Comparison of ENCODE assay signal across 8 mouse cellular contexts in the genomic region with DNA sequence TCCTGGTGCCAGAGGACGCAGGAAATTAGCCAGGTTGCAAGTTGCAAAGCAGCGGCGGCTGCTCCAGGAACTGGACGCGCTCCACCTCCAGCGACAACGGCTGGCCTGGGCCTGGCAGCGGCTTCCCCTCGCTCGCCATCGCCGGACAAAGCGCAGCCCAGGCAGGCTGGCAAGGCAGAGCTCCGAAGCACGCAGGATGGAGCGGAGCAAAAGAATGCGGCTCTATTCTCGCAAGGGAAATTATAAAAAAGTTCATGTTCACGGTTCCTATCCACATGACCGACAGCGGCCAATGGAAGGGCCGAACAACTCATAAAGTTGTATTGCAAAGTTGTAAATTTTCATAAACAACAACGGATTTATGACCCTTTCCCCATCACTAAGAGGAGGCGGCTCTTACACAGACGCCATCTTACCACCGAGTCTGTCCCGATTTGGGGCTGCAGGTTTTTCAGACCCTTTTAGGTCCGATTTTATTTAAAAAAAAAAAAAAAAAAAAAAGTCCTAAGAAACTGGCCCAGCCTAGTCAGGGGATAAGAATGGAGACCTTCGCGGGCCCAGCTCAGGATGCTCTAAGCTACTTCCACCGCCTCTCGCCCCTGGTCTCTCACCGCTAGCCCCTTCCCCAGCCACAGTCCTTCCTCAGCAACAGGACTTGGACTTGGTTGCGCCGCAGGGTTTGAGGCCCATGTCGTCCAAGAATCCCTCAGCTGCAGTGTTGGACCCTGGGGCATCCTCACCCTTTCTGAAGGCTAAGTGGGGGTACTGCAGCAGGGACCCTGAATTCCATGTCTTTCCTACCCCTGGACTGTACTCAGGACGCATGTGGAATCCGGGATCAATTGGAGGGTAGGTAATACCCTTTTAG. TPM values are rescaled to one million over a fixed set of nuclear protein-coding genes. Genes with fewer than 3 reads are reported as not detected.
DNase-seq lines count a peak whose midpoint lies in the region; ATAC-seq and TF ChIP-seq lines count a peak whose summit lies in the region.

Gene Hoxa3, minus strand, starts transcription at position 218 of the 868 bp plus-strand sequence.
Gene Gm28308, minus strand, starts transcription at position 221 of the 868 bp plus-strand sequence.

- peaks cover 44% of the 10 kb centered on the region for H3K79me2 ChIP-seq in myocyte (ENCODE audit: control insufficient read depth, insufficient read depth)

- H3K4me3 ChIP-seq in myocyte, result peak within 1 kb of the TSS; percentile 67

- ATAC-seq in granulocyte monocyte progenitor cell, adult 5-6 weeks (replicated peaks; ENCODE audit: poor library complexity, severe bottlenecking), result peak; percentile 8; the same call in 1 of the 2 replicates

- peak within 1 kb of the TSS; percentile 97 for H3K4me2 ChIP-seq in myocyte (ENCODE audit: low read depth)

- peak; percentile 88 for TF ChIP-seq POLR2A in myocyte (IDR thresholded peaks at IDR 0.05; ENCODE audit: insufficient read length, low read depth)

- no peaks in the 10 kb centered on the region for H3K36me3 ChIP-seq in myocyte (ENCODE audit: control insufficient read depth, insufficient read depth)

- DNase-seq in 3134 (ENCODE audit: extremely low read depth, insufficient read length, low spot score) (peak; percentile 81), NIH3T3 (ENCODE audit: low read depth) (peak; percentile 93)
- peak; percentile 83 to 89 for DNase-seq in kidney, postnatal 4 days
- no peak for DNase-seq in layer of hippocampus, postnatal 36 days
- no peak for DNase-seq in layer of hippocampus, postnatal 14 days (ENCODE audit: low spot score in 2 of 2)
- no peak for DNase-seq in left cerebral cortex, adult 8-10 months (ENCODE audit: low spot score in 2 of 2)

- H3ac ChIP-seq in myocyte (ENCODE audit: control insufficient read depth, insufficient read length), result peak within 1 kb of the TSS; percentile 24

- no peaks in the 10 kb centered on the region for H3K27me3 ChIP-seq in myocyte (ENCODE audit: control insufficient read depth, insufficient read depth, insufficient read length)

TF ChIP-seq in myocyte, 11 proteins besides CTCF, POLR2A, EP300 and RAD21:
- TF ChIP-seq CEBPB (IDR thresholded peaks at IDR 0.05; ENCODE audit: insufficient read depth, poor library complexity, severe bottlenecking) (no peak), MAX (IDR thresholded peaks at IDR 0.05; ENCODE audit: low read depth) (no peak), USF1 (IDR thresholded peaks at IDR 0.05; ENCODE audit: low read depth) (peak; percentile 88), MYOG (IDR thresholded peaks at IDR 0.05; ENCODE audit: control insufficient read depth in 1 of 3, insufficient read depth in 1 of 3, insufficient read length in 2 of 3, low read depth in 2 of 3) (peak in 1 of 3 experiments; percentile 44), E2F4 (IDR thresholded peaks at IDR 0.05; ENCODE audit: insufficient read depth) (no peak), POLR2AphosphoS2 (IDR thresholded peaks at IDR 0.05; ENCODE audit: insufficient read length, low read depth) (peak; percentile 89), MYOD1 (IDR thresholded peaks at IDR 0.05; ENCODE audit: control insufficient read depth in 1 of 3, insufficient read length in 2 of 3, low read depth in 2 of 3) (peak in 1 of 3 experiments; percentile 53), TCF12 (IDR thresholded peaks at IDR 0.05; ENCODE audit: insufficient read depth, poor library complexity, severe bottlenecking) (no peak), SRF (IDR thresholded peaks at IDR 0.05; ENCODE audit: control insufficient read depth, insufficient read length, low read depth) (no peak), REST (IDR thresholded peaks at IDR 0.05; ENCODE audit: insufficient read depth, insufficient read length) (peak; percentile 39), TCF3 (IDR thresholded peaks at IDR 0.05; ENCODE audit: insufficient read length, low read depth) (no peak)

RNA-seq across cellular contexts. Expression of gene Hoxa3, which starts in this region (rescaled TPM):
- 1.7 and 3.1 TPM in 2 replicates for total RNA-seq in granulocyte monocyte progenitor cell, adult 5-6 weeks (2014; fragmentation: Nextera tagmentation)
- total RNA-seq in granulocyte monocyte progenitor cell, adult 5-6 weeks (2017), result 0.34 TPM in 1 of 2 replicates, not detected in the other
- 1.0 TPM for polyA plus RNA-seq in myocyte (2012; fragmentation: generic; extraction: Trizol)
- total RNA-seq in layer of hippocampus, postnatal 36 days (2021), result not detected
- total RNA-seq in layer of hippocampus, postnatal 14 days (2021), result not detected
- not detected for total RNA-seq in left cerebral cortex, adult 8-10 months (2022)

RNA-seq across cellular contexts. Expression of gene Gm28308, which starts in this region (rescaled TPM):
- total RNA-seq in granulocyte monocyte progenitor cell, adult 5-6 weeks (2014; fragmentation: Nextera tagmentation), result not detected in 2 replicates
- total RNA-seq in granulocyte monocyte progenitor cell, adult 5-6 weeks (2017), result not detected in 2 replicates
- 0.52 TPM for polyA plus RNA-seq in myocyte (2012; fragmentation: generic; extraction: Trizol)
- not detected for total RNA-seq in layer of hippocampus, postnatal 36 days (2021)
- total RNA-seq in layer of hippocampus, postnatal 14 days (2021), result not detected
- total RNA-seq in left cerebral cortex, adult 8-10 months (2022), result not detected

Comparison
In these comparisons a context has a peak if more than half of its experiments do, and no peak if none do; other contexts are left out.
1. DNase-seq: peak in 3134 (single experiment), NIH3T3 (single experiment) and kidney, postnatal 4 days (2 of 2); none in layer of hippocampus, postnatal 36 days (0 of 2), layer of hippocampus, postnatal 14 days (0 of 2) and left cerebral cortex, adult 8-10 months (0 of 2).